Mouse (Mus musculus) midbrain, embryonic 12.5 days (tissue): ENCODE measurements at regions not wholly inside any gene's neighbourhood (a gene's known extent, or its start where the extent isn't known, plus 50 kb on each side); places are given as distances from the start of the nearest gene placed in this dataset.

Source experiments
- ATAC-seq: fragments of 200-750 bp; cut with Nextera tagmentation; 2 replicates; pipeline ENCODE4 v1.8.0; 2017; ENCODE audit warnings: low read depth, moderate TSS enrichment, moderate library complexity; ENCODE audit not compliant: low FRiP score
- H3K27ac ChIP-seq: fragments of 300-500 bp; sonication (generic); replicated peaks from 2 replicates; pipeline ENCODE4 v1.5.1; 2016; ENCODE audit warnings: mild to moderate bottlenecking
- H3K27me3 ChIP-seq: fragments of 300-500 bp; sonication (generic); 2 replicates; pipeline ENCODE4 v1.6.1; 2016; ENCODE audit warnings: mild to moderate bottlenecking
- H3K36me3 ChIP-seq: fragments of 300-500 bp; sonication (generic); 2 replicates; pipeline ENCODE4 v1.6.1; 2016
- H3K4me1 ChIP-seq: fragments of 300-500 bp; sonication (generic); 2 replicates; pipeline ENCODE4 v1.6.1; 2016
- H3K4me2 ChIP-seq: fragments of 300-500 bp; sonication (generic); replicated peaks from 2 replicates; pipeline ENCODE4 v1.6.1; 2016; ENCODE audit warnings: mild to moderate bottlenecking, moderate library complexity
- H3K4me3 ChIP-seq: fragments of 300-500 bp; sonication (generic); 2 replicates; pipeline ENCODE4 v1.5.1; 2016; ENCODE audit warnings: mild to moderate bottlenecking
- H3K9ac ChIP-seq: fragments of 300-500 bp; sonication (generic); replicated peaks from 2 replicates; pipeline ENCODE4 v1.6.1; 2016; ENCODE audit warnings: mild to moderate bottlenecking, moderate library complexity
- H3K9me3 ChIP-seq: fragments of 300-500 bp; sonication (generic); 2 replicates; pipeline ENCODE4 v1.6.1; 2016; ENCODE audit warnings: mild to moderate bottlenecking
- WGBS: fragments of 180-500 bp; shearing (Covaris S2); methylation state at CpG from one replicate; pipeline ENCODE4 v1.1.7; 2016; 5-methylcytosine and 5-hydroxymethylcytosine counted together

- H3K4me1 ChIP-seq = no peaks in the 10 kb centered on the region
- H3K27ac ChIP-seq = no peak overlapping the region
- ATAC-seq = no peak
- H3K27me3 ChIP-seq = no peaks in the 10 kb centered on the region
- H3K9me3 ChIP-seq = peaks cover 5% of the 10 kb centered on the region; the same call in 1 of the 2 replicates
- 90% methylated on average over 6 of the region's 6 CpGs for WGBS
- no peaks in the 10 kb centered on the region for H3K36me3 ChIP-seq
- no peak overlapping the region for H3K4me3 ChIP-seq
- no peak overlapping the region for H3K4me2 ChIP-seq
- no peak overlapping the region for H3K9ac ChIP-seq
Observed at GRCm38 (mm10) chr15:10887990-10888389, 64.1 kb upstream of the C1qtnf3 start.

GRCm38 (mm10) chr15:10890220-10890921 is 61.8 kb upstream of the C1qtnf3 start:
- Histone ChIP-seq H3K4me3 (no peak overlapping the region), H3K27me3 (no peaks in the 10 kb centered on the region), H3K4me2 (no peak overlapping the region), H3K4me1 (no peaks in the 10 kb centered on the region), H3K9ac (no peak overlapping the region), H3K36me3 (no peaks in the 10 kb centered on the region), H3K27ac (no peak overlapping the region; the same call in 1 of the 2 replicates), H3K9me3 (no peaks in the 10 kb centered on the region; the same call in 1 of the 2 replicates)
- no peak for ATAC-seq
- WGBS = 67% methylated on average over 8 of the region's 8 CpGs

- no peak overlapping the region for H3K4me2 ChIP-seq
- no peaks in the 10 kb centered on the region for H3K9me3 ChIP-seq
- no peak overlapping the region for H3K9ac ChIP-seq
- H3K36me3 ChIP-seq = no peaks in the 10 kb centered on the region
- no peaks in the 10 kb centered on the region for H3K27me3 ChIP-seq
- no peak overlapping the region for H3K27ac ChIP-seq
- WGBS = 88% methylated on average over 5 of the region's 5 CpGs
- no peak for ATAC-seq
- H3K4me1 ChIP-seq = no peaks in the 10 kb centered on the region
- no peak overlapping the region for H3K4me3 ChIP-seq
Observed at GRCm38 (mm10) chr15:10898309-10898708, 53.8 kb upstream of the C1qtnf3 start.

- ATAC-seq = no peak
- Histone ChIP-seq H3K9ac (no peak overlapping the region), H3K36me3 (no peaks in the 10 kb centered on the region), H3K9me3 (no peaks in the 10 kb centered on the region), H3K4me2 (no peak overlapping the region), H3K4me1 (no peaks in the 10 kb centered on the region), H3K4me3 (no peak overlapping the region), H3K27ac (no peak overlapping the region), H3K27me3 (no peaks in the 10 kb centered on the region)
- WGBS = 81% methylated on average over 4 of the region's 4 CpGs
Observed at GRCm38 (mm10) chr15:10898715-10899486, 53.2 kb upstream of the C1qtnf3 start.

- 96% methylated on average over 7 of the region's 7 CpGs for WGBS
- no peaks in the 10 kb centered on the region for H3K4me1 ChIP-seq
- H3K4me3 ChIP-seq = no peak overlapping the region
- no peaks in the 10 kb centered on the region for H3K9me3 ChIP-seq
- H3K4me2 ChIP-seq = no peak overlapping the region
- no peak overlapping the region for H3K9ac ChIP-seq
- ATAC-seq = no peak
- H3K27me3 ChIP-seq = no peaks in the 10 kb centered on the region
- H3K36me3 ChIP-seq = no peaks in the 10 kb centered on the region
- no peak overlapping the region for H3K27ac ChIP-seq
Observed at GRCm38 (mm10) chr15:10899904-10900303, 52.2 kb upstream of the C1qtnf3 start.

- Histone ChIP-seq H3K4me3 (no peak overlapping the region), H3K27me3 (no peaks in the 10 kb centered on the region), H3K9me3 (no peaks in the 10 kb centered on the region), H3K27ac (no peak overlapping the region), H3K4me1 (no peaks in the 10 kb centered on the region), H3K36me3 (no peaks in the 10 kb centered on the region), H3K4me2 (no peak overlapping the region), H3K9ac (no peak overlapping the region)
- WGBS = 54% methylated on average over 3 of the region's 3 CpGs
- no peak for ATAC-seq
Observed at GRCm38 (mm10) chr15:10901075-10901474, 51.1 kb upstream of the C1qtnf3 start.

- H3K4me1 ChIP-seq = no peaks in the 10 kb centered on the region
- ATAC-seq = no peak
- H3K4me3 ChIP-seq = no peak overlapping the region
- no peak overlapping the region for H3K4me2 ChIP-seq
- no peaks in the 10 kb centered on the region for H3K9me3 ChIP-seq
- 64% methylated on average over 1 of the region's 1 CpGs for WGBS
- no peak overlapping the region for H3K9ac ChIP-seq
- H3K36me3 ChIP-seq = no peaks in the 10 kb centered on the region
- no peaks in the 10 kb centered on the region for H3K27me3 ChIP-seq
- H3K27ac ChIP-seq = no peak overlapping the region
Observed at GRCm38 (mm10) chr15:10901745-10902262, 50.3 kb upstream of the C1qtnf3 start.
